Mouse (Mus musculus) spleen, adult 10 weeks (tissue): ENCODE results near the gene Rag1. TPM values are rescaled to one million over a fixed set of nuclear protein-coding genes. Genes with fewer than 3 reads are reported as not detected.

ENCODE experiments used
- polyA plus RNA-seq: library from polyadenylated mRNA; stranded (reverse); fragments of 350-450 nt; fragmentation: Illumina TruSeq; extraction: RNeasy Lipid Tissue Mini Kit (QIAGEN cat#74804); gene quantifications from one replicate; pipeline ENCODE4 v1.2.3, GENCODE M21; 2015; ENCODE audit warnings: low replicate concordance; ENCODE audit not compliant: insufficient read depth

Rag1 gene
- polyA plus RNA-seq: 0.19 TPM

GRCm38 (mm10) chr2:101649114-101649671 is at the start of gene Rag1, which contains the start of gene B230118H07Rik:
Gene Rag1 (minus strand): TSS chr2:101649501.
Gene B230118H07Rik (minus strand): TSS chr2:101649532.

GRCm38 (mm10) chr2:101678236-101679021 is 29.1 kb upstream of the Rag1 start, which contains the start of gene Traf6:
Gene Traf6 (plus strand): TSS chr2:101678429.

GRCm38 (mm10) chr2:101624526-101624925 is 24.8 kb downstream of the Rag1 start, which contains the start of gene Rag2:
Gene Rag2 (plus strand): TSS chr2:101624718.

Other genes starting within 250 kb of the Rag1 start
- not detected for gene Rag2, start 24.8 kb downstream of the Rag1 start, polyA plus RNA-seq
- 12.4 TPM for gene B230118H07Rik, start within 50 bp of the Rag1 start, polyA plus RNA-seq
- gene Traf6, start 28.9 kb upstream of the Rag1 start, polyA plus RNA-seq: 31.3 TPM
- gene Prr5l, start 233.5 kb upstream of the Rag1 start, polyA plus RNA-seq: 9.1 TPM
- gene Commd9, start 236.7 kb upstream of the Rag1 start, polyA plus RNA-seq: 10.0 TPM